Mouse (Mus musculus) forebrain, embryonic 13.5 days (tissue): Measurements from ENCODE around the gene Irf6. TPM values are rescaled to one million over a fixed set of nuclear protein-coding genes. Genes with fewer than 3 reads are reported as not detected.
A peak's percentile ranks its signal among the peaks of the same experiment; 100 is the strongest.

Source experiments
- ATAC-seq: fragments of 200-750 bp; cut with Nextera tagmentation; 2 replicates; pipeline ENCODE4 v1.8.0; 2017
- H3K27ac ChIP-seq: fragments of 300-500 bp; sonication (generic); 2 replicates; pipeline ENCODE4 v1.5.1; 2015; ENCODE audit warnings: inconsistent platforms, mild to moderate bottlenecking, moderate library complexity
- H3K27me3 ChIP-seq: fragments of 300-500 bp; sonication (generic); 2 replicates; pipeline ENCODE4 v1.6.1; 2015; ENCODE audit warnings: mild to moderate bottlenecking, inconsistent platforms
- H3K36me3 ChIP-seq: fragments of 300-500 bp; sonication (generic); 2 replicates; pipeline ENCODE4 v1.6.1; 2015; ENCODE audit warnings: mild to moderate bottlenecking, inconsistent platforms; ENCODE audit not compliant: poor library complexity, severe bottlenecking
- H3K4me1 ChIP-seq: fragments of 300-500 bp; sonication (generic); 2 replicates; pipeline ENCODE4 v1.6.1; 2015; ENCODE audit warnings: inconsistent platforms
- H3K4me2 ChIP-seq: fragments of 300-500 bp; sonication (generic); 2 replicates; pipeline ENCODE4 v1.6.1; 2015; ENCODE audit warnings: inconsistent platforms, mild to moderate bottlenecking, moderate library complexity
- H3K4me3 ChIP-seq: fragments of 300-500 bp; sonication (generic); 2 replicates; pipeline ENCODE4 v1.5.1; 2015; ENCODE audit warnings: mild to moderate bottlenecking, inconsistent platforms
- H3K9ac ChIP-seq: fragments of 300-500 bp; sonication (generic); 2 replicates; pipeline ENCODE4 v1.6.1; 2015; ENCODE audit warnings: mild to moderate bottlenecking, inconsistent platforms
- H3K9me3 ChIP-seq: fragments of 300-500 bp; sonication (generic); replicated peaks from 2 replicates; pipeline ENCODE4 v1.6.1; 2016; ENCODE audit warnings: inconsistent platforms
- WGBS: fragments of 180-500 bp; shearing (Covaris S2); methylation state at CpG from one replicate; pipeline ENCODE4 v1.1.7; 2015; 5-methylcytosine and 5-hydroxymethylcytosine counted together
- polyA plus RNA-seq: library from polyadenylated mRNA; unstranded; fragments of >200 nt; fragmentation: Nextera tagmentation; extraction: Ambion mirVana; gene quantifications from 2 replicates; pipeline ENCODE4 v1.2.1, GENCODE M21; 2015

Gene Irf6
- polyA plus RNA-seq, 1 experiment from 2014 or later = 0.79 TPM

GRCm38 (mm10) chr1:193189151-193189621 lies 36.3 kb downstream of the Irf6 start:
- H3K27ac ChIP-seq = peak overlapping the region; percentile 60
- H3K4me2 ChIP-seq = no peak overlapping the region
- H3K9ac ChIP-seq = no peak overlapping the region
- H3K4me1 ChIP-seq = peaks cover 14% of the 10 kb centered on the region
- 16% methylated on average over 9 of the region's 9 CpGs for WGBS
- H3K27me3 ChIP-seq = 0 out of 2 replicates have a peak, but pooled peaks cover 6% of the 10 kb centered on the region
- H3K4me3 ChIP-seq = no peak overlapping the region
- H3K9me3 ChIP-seq = no peaks in the 10 kb centered on the region
- ATAC-seq = peak; percentile 96
- H3K36me3 ChIP-seq = no peaks in the 10 kb centered on the region

DNA sequence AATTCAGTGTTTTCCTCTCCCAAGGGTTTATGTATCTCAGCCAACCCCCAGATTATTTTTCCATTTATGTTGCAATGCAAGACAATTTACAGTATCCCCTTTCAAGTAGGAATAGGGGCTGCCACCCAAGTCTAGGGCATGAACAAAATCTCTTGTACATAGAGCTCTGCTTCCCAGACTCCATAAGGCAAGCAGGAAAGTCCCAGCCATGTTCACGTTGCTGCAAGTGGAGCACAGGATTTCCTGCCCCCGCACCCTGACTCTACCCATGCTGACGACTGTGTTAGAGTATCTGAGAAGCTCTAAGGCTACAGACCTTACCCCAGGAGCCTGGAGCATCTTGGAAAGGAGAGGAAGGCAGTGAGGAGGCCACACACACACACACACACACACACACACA lies 36.9 kb downstream of the Irf6 start:
- Histone ChIP-seq H3K36me3 (no peaks in the 10 kb centered on the region), H3K9me3 (no peaks in the 10 kb centered on the region), H3K4me1 (peaks cover 14% of the 10 kb centered on the region), H3K4me3 (no peak overlapping the region), H3K27me3 (0 out of 2 replicates have a peak, but pooled peaks cover 2% of the 10 kb centered on the region), H3K9ac (no peak overlapping the region), H3K4me2 (no peak overlapping the region), H3K27ac (peak overlapping the region; percentile 60; the same call in 1 of the 2 replicates)
- WGBS = 66% methylated on average over 3 of the region's 3 CpGs
- ATAC-seq = no peak

GRCm38 (mm10) chr1:193191675-193192283 lies 38.9 kb downstream of the Irf6 start:
- H3K36me3 ChIP-seq = no peaks in the 10 kb centered on the region
- peaks cover 14% of the 10 kb centered on the region for H3K4me1 ChIP-seq
- no peak overlapping the region for H3K9ac ChIP-seq
- no peaks in the 10 kb centered on the region for H3K27me3 ChIP-seq
- no peaks in the 10 kb centered on the region for H3K9me3 ChIP-seq
- ATAC-seq = no peak
- H3K4me3 ChIP-seq = no peak overlapping the region
- 91% methylated on average over 7 of the region's 7 CpGs for WGBS
- no peak overlapping the region for H3K27ac ChIP-seq
- H3K4me2 ChIP-seq = no peak overlapping the region

GRCm38 (mm10) chr1:193194416-193195140 lies 41.7 kb downstream of the Irf6 start:
- Histone ChIP-seq H3K36me3 (no peaks in the 10 kb centered on the region), H3K9me3 (no peaks in the 10 kb centered on the region), H3K27me3 (no peaks in the 10 kb centered on the region), H3K27ac (no peak overlapping the region), H3K9ac (no peak overlapping the region), H3K4me3 (no peak overlapping the region), H3K4me2 (no peak overlapping the region), H3K4me1 (peaks cover 5% of the 10 kb centered on the region)
- 78% methylated on average over 3 of the region's 3 CpGs for WGBS
- no peak for ATAC-seq

DNA sequence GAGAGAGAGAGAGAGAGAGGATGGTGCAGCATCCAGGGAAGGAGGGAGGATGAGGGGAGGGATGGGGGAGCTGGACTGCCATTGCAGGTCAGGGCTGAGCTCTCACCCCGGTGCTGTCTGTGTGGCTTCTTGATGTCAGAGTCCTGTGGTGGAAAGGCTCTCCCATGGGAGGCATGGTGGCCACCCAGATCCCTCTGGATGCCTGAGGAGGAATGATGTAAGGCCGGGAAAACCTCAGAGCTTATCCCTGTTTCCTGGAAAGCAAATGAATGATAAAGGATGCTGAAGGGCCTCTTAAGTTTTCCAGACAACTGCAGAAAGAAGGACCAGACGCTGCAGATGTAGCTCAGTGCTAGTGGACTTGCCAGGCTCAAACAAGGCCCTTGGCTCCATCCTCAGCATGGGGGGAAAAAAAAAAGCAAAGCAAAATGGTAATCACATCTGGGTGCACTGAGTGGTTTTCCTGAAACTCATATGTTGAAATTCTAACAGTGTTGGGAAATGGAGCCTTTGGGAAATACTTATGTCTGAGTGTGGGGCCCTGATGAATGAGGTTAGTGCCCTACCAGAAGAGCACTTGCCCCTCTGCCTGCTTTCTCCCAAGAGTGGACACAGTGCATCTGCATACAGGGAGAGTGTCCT lies 42.4 kb downstream of the Irf6 start:
- Histone ChIP-seq H3K9me3 (no peaks in the 10 kb centered on the region), H3K4me1 (no peaks in the 10 kb centered on the region), H3K36me3 (no peaks in the 10 kb centered on the region), H3K4me2 (no peak overlapping the region), H3K27ac (no peak overlapping the region), H3K27me3 (no peaks in the 10 kb centered on the region), H3K4me3 (no peak overlapping the region), H3K9ac (no peak overlapping the region)
- WGBS = 66% methylated on average over 3 of the region's 3 CpGs
- ATAC-seq = no peak

GRCm38 (mm10) chr1:193197494-193198205 lies 44.7 kb downstream of the Irf6 start:
- WGBS = 95% methylated on average over 18 of the region's 18 CpGs
- Histone ChIP-seq H3K4me3 (no peak overlapping the region), H3K4me1 (no peaks in the 10 kb centered on the region), H3K9me3 (no peaks in the 10 kb centered on the region), H3K9ac (no peak overlapping the region), H3K27ac (no peak overlapping the region), H3K27me3 (no peaks in the 10 kb centered on the region), H3K4me2 (no peak overlapping the region), H3K36me3 (no peaks in the 10 kb centered on the region)
- ATAC-seq = no peak

- no peaks in the 10 kb centered on the region for H3K27me3 ChIP-seq
- H3K4me1 ChIP-seq = no peaks in the 10 kb centered on the region
- no peak overlapping the region for H3K4me2 ChIP-seq
- H3K4me3 ChIP-seq = no peak overlapping the region
- 94% methylated on average over 2 of the region's 2 CpGs for WGBS
- H3K9ac ChIP-seq = no peak overlapping the region
- ATAC-seq = no peak
- H3K9me3 ChIP-seq = no peaks in the 10 kb centered on the region
- H3K27ac ChIP-seq = no peak overlapping the region
- no peaks in the 10 kb centered on the region for H3K36me3 ChIP-seq
These were observed 45.4 kb downstream of the Irf6 start for GRCm38 (mm10) chr1:193198312-193198711.

DNA sequence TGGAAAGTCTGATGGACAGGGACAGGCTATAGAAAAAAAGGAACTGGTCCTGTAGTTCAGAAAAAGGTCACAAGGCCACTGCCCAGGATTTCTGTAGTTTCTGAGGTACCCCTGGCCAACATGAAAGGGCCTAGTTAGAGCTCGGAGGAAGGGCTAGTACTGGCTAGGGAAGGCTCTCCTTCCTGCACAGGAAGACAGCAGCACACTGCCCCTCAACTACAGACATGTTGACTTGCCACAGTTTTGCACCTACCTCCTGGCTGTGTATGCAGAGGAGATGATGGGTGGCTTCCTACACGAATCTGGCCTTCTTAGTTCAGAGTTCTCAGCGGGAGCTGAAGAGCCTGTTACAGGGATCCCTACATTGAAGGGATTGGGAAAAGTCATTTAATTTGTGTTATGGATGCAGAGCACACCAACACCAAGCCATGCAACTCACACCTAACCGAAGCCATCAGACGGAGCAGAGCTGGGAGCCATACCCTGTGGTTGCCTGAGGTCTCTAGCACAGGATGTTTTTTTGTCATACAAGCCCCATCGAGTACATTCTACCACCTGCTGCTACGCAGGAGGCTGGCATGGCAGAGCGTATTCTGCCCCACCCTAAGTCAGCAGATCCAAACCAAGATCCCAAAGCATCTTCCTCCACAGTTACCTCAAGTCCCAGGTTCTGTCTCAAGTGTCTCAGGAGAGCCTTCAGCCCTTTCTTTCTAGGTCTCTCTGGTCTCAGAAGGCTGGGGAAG lies 47.9 kb downstream of the Irf6 start:
- H3K4me2 ChIP-seq = no peak overlapping the region
- ATAC-seq = no peak
- 86% methylated on average over 8 of the region's 8 CpGs for WGBS

DNA sequence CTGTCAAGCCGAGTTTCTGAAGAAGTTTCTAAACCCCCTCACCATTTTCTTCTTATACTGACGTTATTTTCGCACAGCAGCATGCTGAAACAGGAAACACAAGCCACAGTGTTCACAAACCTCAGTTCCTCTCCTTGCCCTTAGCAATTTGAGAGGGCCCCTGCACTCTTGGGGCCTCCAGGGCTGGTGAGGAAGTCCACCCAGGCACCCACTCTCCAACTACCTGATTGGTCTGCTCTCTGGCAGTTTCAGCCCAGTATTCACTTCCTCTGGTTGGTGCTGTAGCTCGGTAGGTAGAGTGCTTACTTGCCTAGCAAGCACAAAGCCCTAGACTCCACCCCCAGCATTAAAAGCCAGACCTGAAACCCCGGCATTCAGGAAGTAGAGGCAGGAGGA lies 48.5 kb downstream of the Irf6 start, which contains the start of gene Traf3ip3:
TSS of gene Traf3ip3 (minus strand) at position 321 of the 396 bp plus-strand sequence.
- Histone ChIP-seq H3K4me1 (no peaks in the 10 kb centered on the region), H3K36me3 (no peaks in the 10 kb centered on the region), H3K9me3 (no peaks in the 10 kb centered on the region), H3K4me3 (no peak within 1 kb of the TSS), H3K9ac (no peak within 1 kb of the TSS), H3K27me3 (no peaks in the 10 kb centered on the region), H3K27ac (no peak within 1 kb of the TSS), H3K4me2 (no peak within 1 kb of the TSS)
- ATAC-seq = no peak
- 64% methylated on average over 5 of the region's 5 CpGs for WGBS

More for the DNA sequence above, 47.9 kb downstream of the Irf6 start:
- Histone ChIP-seq H3K9me3 (no peaks in the 10 kb centered on the region), H3K27ac (no peak overlapping the region), H3K27me3 (no peaks in the 10 kb centered on the region), H3K4me1 (no peaks in the 10 kb centered on the region), H3K4me3 (no peak overlapping the region), H3K9ac (no peak overlapping the region), H3K36me3 (no peaks in the 10 kb centered on the region)

- Histone ChIP-seq H3K27me3 (no peaks in the 10 kb centered on the region), H3K9ac (no peak overlapping the region), H3K4me1 (no peaks in the 10 kb centered on the region), H3K9me3 (no peaks in the 10 kb centered on the region), H3K36me3 (no peaks in the 10 kb centered on the region), H3K27ac (no peak overlapping the region), H3K4me2 (no peak overlapping the region), H3K4me3 (no peak overlapping the region)
- WGBS = 83% methylated on average over 2 of the region's 2 CpGs
- ATAC-seq = no peak
These were observed 50.9 kb downstream of the Irf6 start for GRCm38 (mm10) chr1:193203821-193204220.

- no peak overlapping the region for H3K27ac ChIP-seq
- no peak overlapping the region for H3K9ac ChIP-seq
- WGBS = 96% methylated on average over 2 of the region's 2 CpGs
- H3K4me1 ChIP-seq = no peaks in the 10 kb centered on the region
- no peaks in the 10 kb centered on the region for H3K27me3 ChIP-seq
- no peaks in the 10 kb centered on the region for H3K9me3 ChIP-seq
- no peak overlapping the region for H3K4me3 ChIP-seq
- no peak for ATAC-seq
- H3K4me2 ChIP-seq = no peak overlapping the region
- H3K36me3 ChIP-seq = no peaks in the 10 kb centered on the region
These were observed 52.5 kb downstream of the Irf6 start for GRCm38 (mm10) chr1:193205431-193205830.
